Mouse (Mus musculus): Measurements from ENCODE around the gene Tesk2. TPM values are rescaled to one million over a fixed set of nuclear protein-coding genes. Genes with fewer than 3 reads are reported as not detected.

Tesk2 gene
- total and polyA plus RNA-seq, 2 experiments from 2014 or later, result 2.2 to 2.8 TPM

GRCm38 (mm10) chr4:116819968-116820901, 99.5 kb downstream of the Tesk2 start:
- WGBS, result 25% methylated on average over 32 of the region's 32 CpGs
- Histone ChIP-seq H3K4me1 (ENCODE audit: insufficient read depth, low read length) (peaks cover 14% of the 10 kb centered on the region; the same call in 1 of the 2 replicates), H3K27me3 (ENCODE audit: insufficient read depth, low read length) (no peaks in the 10 kb centered on the region), H3K4me2 (ENCODE audit: low read depth, low read length) (peak overlapping the region; percentile 87), H3K36me3 (ENCODE audit: insufficient read depth, low read length) (no peaks in the 10 kb centered on the region), H3K27ac (no peak overlapping the region), H3K9ac (replicated peaks; ENCODE audit: low read length) (peak overlapping the region; percentile 51; the same call in 1 of the 2 replicates), H3K9me3 (ENCODE audit: low read length) (no peaks in the 10 kb centered on the region), H3K4me3 (ENCODE audit: low read length) (peak overlapping the region; percentile 40)
- TF ChIP-seq CTCF (IDR thresholded peaks at IDR 0.05; ENCODE audit: low read depth), result no peak
- DNase-seq (ENCODE audit: low spot score) (no peak), ATAC-seq (no peak)

GRCm38 (mm10) chr4:116820902-116821693, 100.3 kb downstream of the Tesk2 start:
- Histone ChIP-seq H3K4me1 (ENCODE audit: insufficient read depth, low read length) (peaks cover 15% of the 10 kb centered on the region; the same call in 1 of the 2 replicates), H3K4me3 (ENCODE audit: low read length) (peak overlapping the region; percentile 40), H3K4me2 (ENCODE audit: low read depth, low read length) (peak overlapping the region; percentile 87), H3K27ac (no peak overlapping the region), H3K36me3 (ENCODE audit: insufficient read depth, low read length) (no peaks in the 10 kb centered on the region), H3K27me3 (ENCODE audit: insufficient read depth, low read length) (no peaks in the 10 kb centered on the region), H3K9ac (replicated peaks; ENCODE audit: low read length) (peak overlapping the region; percentile 51), H3K9me3 (ENCODE audit: low read length) (no peaks in the 10 kb centered on the region)
- WGBS, result under 1% methylated on average over 51 of the region's 51 CpGs
- ATAC-seq (peak; percentile 74), DNase-seq (ENCODE audit: low spot score) (peak; percentile 62)
- TF ChIP-seq CTCF (IDR thresholded peaks at IDR 0.05; ENCODE audit: low read depth), result peak; percentile 62

GRCm38 (mm10) chr4:116821694-116822016, 100.9 kb downstream of the Tesk2 start, which contains the start of gene Hpdl:
Hpdl (minus strand) TSS chr4:116821707.
- Histone ChIP-seq H3K27ac (no peak within 1 kb of the TSS), H3K4me2 (ENCODE audit: low read depth, low read length) (peak within 1 kb of the TSS; percentile 87), H3K4me3 (ENCODE audit: low read length) (peak within 1 kb of the TSS; percentile 40), H3K27me3 (ENCODE audit: insufficient read depth, low read length) (no peaks in the 10 kb centered on the region), H3K4me1 (ENCODE audit: insufficient read depth, low read length) (peaks cover 15% of the 10 kb centered on the region; the same call in 1 of the 2 replicates), H3K9me3 (ENCODE audit: low read length) (no peaks in the 10 kb centered on the region), H3K9ac (replicated peaks; ENCODE audit: low read length) (peak within 1 kb of the TSS; percentile 51), H3K36me3 (ENCODE audit: insufficient read depth, low read length) (no peaks in the 10 kb centered on the region)
- 13% methylated on average over 9 of the region's 9 CpGs for WGBS
- DNase-seq (ENCODE audit: low spot score) (no peak), ATAC-seq (no peak)
- TF ChIP-seq CTCF (IDR thresholded peaks at IDR 0.05; ENCODE audit: low read depth), result no peak

GRCm38 (mm10) chr4:116824541-116825004, 103.8 kb downstream of the Tesk2 start:
- Histone ChIP-seq H3K27ac (peak overlapping the region; percentile 80), H3K27me3 (ENCODE audit: insufficient read depth, low read length) (no peaks in the 10 kb centered on the region), H3K4me1 (ENCODE audit: insufficient read depth, low read length) (peaks cover 15% of the 10 kb centered on the region; the same call in 1 of the 2 replicates), H3K36me3 (ENCODE audit: insufficient read depth, low read length) (no peaks in the 10 kb centered on the region), H3K4me2 (ENCODE audit: low read depth, low read length) (peak overlapping the region; percentile 70), H3K4me3 (ENCODE audit: low read length) (peak overlapping the region; percentile 51), H3K9me3 (ENCODE audit: low read length) (no peaks in the 10 kb centered on the region), H3K9ac (replicated peaks; ENCODE audit: low read length) (peak overlapping the region; percentile 61)
- under 1% methylated on average over 29 of the region's 29 CpGs for WGBS
- ATAC-seq (peak; percentile 78), DNase-seq (ENCODE audit: low spot score) (peak; percentile 84)
- no peak for TF ChIP-seq CTCF (IDR thresholded peaks at IDR 0.05; ENCODE audit: low read depth)

- Histone ChIP-seq H3K9me3 (ENCODE audit: low read length) (no peaks in the 10 kb centered on the region), H3K36me3 (ENCODE audit: insufficient read depth, low read length) (no peaks in the 10 kb centered on the region), H3K4me2 (ENCODE audit: low read depth, low read length) (no peak overlapping the region), H3K9ac (replicated peaks; ENCODE audit: low read length) (no peak overlapping the region), H3K27me3 (ENCODE audit: insufficient read depth, low read length) (no peaks in the 10 kb centered on the region), H3K4me1 (ENCODE audit: insufficient read depth, low read length) (0 out of 2 replicates have a peak, but pooled peaks cover 5% of the 10 kb centered on the region), H3K27ac (no peak overlapping the region), H3K4me3 (ENCODE audit: low read length) (no peak overlapping the region)
- WGBS, result under 1% methylated on average over 4 of the region's 4 CpGs
- TF ChIP-seq CTCF (IDR thresholded peaks at IDR 0.05; ENCODE audit: low read depth), result peak; percentile 81
- DNase-seq (ENCODE audit: low spot score) (peak; percentile 87), ATAC-seq (peak; percentile 69)
Measured at GRCm38 (mm10) chr4:116827819-116828218, 107.1 kb downstream of the Tesk2 start.

GRCm38 (mm10) chr4:116829364-116830069, 108.8 kb downstream of the Tesk2 start:
- Histone ChIP-seq H3K27ac (no peak overlapping the region), H3K27me3 (ENCODE audit: insufficient read depth, low read length) (no peaks in the 10 kb centered on the region), H3K9ac (replicated peaks; ENCODE audit: low read length) (0 out of 2 replicates have a peak overlapping the region, but pooled peaks have one; percentile 13), H3K4me3 (ENCODE audit: low read length) (no peak overlapping the region), H3K9me3 (ENCODE audit: low read length) (no peaks in the 10 kb centered on the region), H3K36me3 (ENCODE audit: insufficient read depth, low read length) (no peaks in the 10 kb centered on the region), H3K4me1 (ENCODE audit: insufficient read depth, low read length) (0 out of 2 replicates have a peak, but pooled peaks cover 5% of the 10 kb centered on the region), H3K4me2 (ENCODE audit: low read depth, low read length) (no peak overlapping the region)
- TF ChIP-seq CTCF (IDR thresholded peaks at IDR 0.05; ENCODE audit: low read depth), result no peak
- no peak for ATAC-seq
- 41% methylated on average over 6 of the region's 6 CpGs for WGBS
- no peak for DNase-seq (ENCODE audit: low spot score)
